Mouse (Mus musculus) CH12F3 (cell line): ENCODE results near the gene Arfrp1.

Experiments
- in situ Hi-C: fragments of 300-500 bp; cut with MboI; formaldehyde crosslinking; loops from 2 replicates; pipeline ENCODE4 v1.14.3; 2020; ENCODE audit warnings: low sequenced_read_pairs

Arfrp1 gene

GRCm38 (mm10) chr2:181364860-181365596 is at the start of gene Arfrp1, which contains the start of gene Zgpat:
Arfrp1 (minus strand) TSS chr2:181365404.
Zgpat (plus strand) TSS chr2:181364928.
- in situ Hi-C loops: no loop called here

GRCm38 (mm10) chr2:181413141-181413540 is 47.9 kb upstream of the Arfrp1 start:
- in situ Hi-C loops: no loop called here

GRCm38 (mm10) chr2:181410760-181411473 is 45.7 kb upstream of the Arfrp1 start:
- in situ Hi-C loops: no loop called here

GRCm38 (mm10) chr2:181409643-181410042 is 44.4 kb upstream of the Arfrp1 start:
- in situ Hi-C loops: no loop called here

- in situ Hi-C loops: loop anchor here (5.0 kb wide), 1 partner anchor 94 kb away; the partner anchor contains the start of gene Tpd52l2
Observed at GRCm38 (mm10) chr2:181403722-181404121, 38.5 kb upstream of the Arfrp1 start.

- in situ Hi-C loops: loop anchor here (5.0 kb wide), 1 partner anchor 96 kb away; the partner anchor contains the start of gene Tpd52l2
Observed at GRCm38 (mm10) chr2:181401497-181401896, 36.3 kb upstream of the Arfrp1 start.

GRCm38 (mm10) chr2:181397207-181397761 is 32.1 kb upstream of the Arfrp1 start:
- in situ Hi-C loops: loop anchor here (10.0 kb wide), 1 partner anchor 178 kb away; no protein-coding TSS in a partner anchor

GRCm38 (mm10) chr2:181394086-181394485 is 28.9 kb upstream of the Arfrp1 start:
- in situ Hi-C loops: loop anchor here (10.0 kb wide), 1 partner anchor 181 kb away; no protein-coding TSS in a partner anchor

- in situ Hi-C loops: loop anchor here (10.0 kb wide), 1 partner anchor 182 kb away; no protein-coding TSS in a partner anchor
Observed at GRCm38 (mm10) chr2:181392600-181393213, 27.5 kb upstream of the Arfrp1 start.

- in situ Hi-C loops: loop anchor here (10.0 kb wide), 1 partner anchor 183 kb away; no protein-coding TSS in a partner anchor
Observed at GRCm38 (mm10) chr2:181391541-181391940, 26.3 kb upstream of the Arfrp1 start.

GRCm38 (mm10) chr2:181391022-181391421 is 25.8 kb upstream of the Arfrp1 start:
- in situ Hi-C loops: loop anchor here (10.0 kb wide), 1 partner anchor 184 kb away; no protein-coding TSS in a partner anchor

GRCm38 (mm10) chr2:181390136-181390870 is 25.1 kb upstream of the Arfrp1 start:
- in situ Hi-C loops: loop anchor here (10.0 kb wide), 1 partner anchor 184 kb away; no protein-coding TSS in a partner anchor

- in situ Hi-C loops: no loop called here
Observed at GRCm38 (mm10) chr2:181386663-181387210, 21.5 kb upstream of the Arfrp1 start.

GRCm38 (mm10) chr2:181385885-181386284 is 20.7 kb upstream of the Arfrp1 start:
- in situ Hi-C loops: no loop called here

GRCm38 (mm10) chr2:181384919-181385391 is 19.8 kb upstream of the Arfrp1 start:
- in situ Hi-C loops: no loop called here

GRCm38 (mm10) chr2:181384463-181384862 is 19.3 kb upstream of the Arfrp1 start:
- in situ Hi-C loops: no loop called here

GRCm38 (mm10) chr2:181381631-181382306 is 16.6 kb upstream of the Arfrp1 start:
- in situ Hi-C loops: no loop called here

GRCm38 (mm10) chr2:181381107-181381506 is 15.9 kb upstream of the Arfrp1 start:
- in situ Hi-C loops: no loop called here

GRCm38 (mm10) chr2:181380251-181380650 is 15.0 kb upstream of the Arfrp1 start:
- in situ Hi-C loops: no loop called here
